Mouse (Mus musculus): ENCODE results near the gene Eepd1.
A peak's percentile ranks its signal among the peaks of the same experiment; 100 is the strongest.

The Eepd1 gene

DNA sequence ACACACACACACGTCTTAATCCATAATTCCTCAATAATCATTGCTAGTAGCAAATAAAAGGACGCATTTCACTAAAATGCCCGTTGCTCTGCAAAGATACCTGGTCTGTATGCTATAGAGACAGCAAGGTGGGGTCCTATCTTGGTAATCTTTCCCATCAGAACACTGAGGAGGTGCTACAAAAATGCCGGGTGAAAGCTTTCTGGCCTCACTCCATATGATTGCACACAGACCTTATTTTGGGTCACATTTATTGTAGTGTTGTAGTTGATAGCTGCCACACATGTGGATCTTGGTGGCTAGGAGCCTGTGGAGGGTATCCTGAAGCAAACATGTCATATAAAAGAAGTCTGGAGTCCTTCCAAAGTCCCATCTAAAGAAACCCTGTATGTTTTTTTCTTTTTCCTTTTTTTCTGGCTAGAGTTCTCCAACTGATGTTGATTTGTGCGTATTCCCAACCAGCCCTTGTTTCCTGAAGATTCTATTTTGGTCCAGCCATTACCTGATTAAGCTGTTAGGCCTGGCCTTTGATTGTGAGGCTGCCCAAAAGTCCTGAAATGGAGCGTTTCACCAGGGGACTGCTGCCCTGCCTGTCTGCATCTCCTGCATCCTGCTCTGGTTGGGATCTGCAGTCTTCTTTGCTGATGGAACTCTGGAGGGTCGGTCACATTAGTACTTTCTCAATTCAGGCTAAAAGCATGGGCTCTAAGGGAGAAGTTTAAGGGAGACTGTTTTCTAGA, 8.0 kb downstream of the Eepd1 start:
- no peak for DNase-seq (ENCODE audit: low spot score)

DNA sequence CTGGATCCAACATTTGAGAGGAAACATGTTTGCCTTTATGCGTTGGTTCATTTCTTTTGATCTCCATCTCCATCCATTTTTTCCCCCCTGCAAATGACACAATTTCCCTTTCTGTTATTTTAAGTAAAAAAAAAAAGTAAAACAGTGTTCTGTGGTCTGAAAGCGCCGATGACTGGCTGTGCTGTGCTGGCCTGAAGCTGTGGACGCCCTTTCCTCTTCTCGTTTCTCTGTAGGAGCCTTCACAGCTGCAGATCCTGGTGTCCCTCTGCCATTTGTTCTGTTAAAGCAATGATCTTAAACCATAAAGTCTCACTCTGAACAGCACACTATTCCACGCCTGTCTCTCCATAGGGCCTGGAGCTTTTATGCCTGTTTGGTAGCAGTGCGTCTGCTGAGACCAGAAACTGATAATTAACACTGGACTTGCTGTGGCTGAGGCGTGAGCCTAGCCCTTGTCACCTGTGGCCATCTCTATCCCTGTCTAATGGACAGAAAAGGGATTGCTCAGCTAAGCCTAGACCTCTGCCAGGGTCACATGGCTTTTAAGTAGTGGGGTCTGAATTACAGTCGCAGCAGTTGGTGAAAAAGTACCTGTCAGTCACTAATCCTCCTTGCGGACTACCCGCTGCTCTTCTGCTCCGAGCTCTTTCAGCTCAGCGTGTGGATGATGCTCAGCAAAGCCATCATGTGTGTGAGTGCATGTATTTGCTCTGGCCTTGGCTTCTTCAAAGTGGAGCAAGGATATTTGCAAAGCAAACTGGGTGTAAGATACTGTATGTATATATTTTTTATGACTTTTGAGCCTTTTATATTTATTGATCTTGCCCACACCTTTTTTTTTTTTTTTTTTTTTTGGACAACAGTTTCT, 9.2 kb downstream of the Eepd1 start:
- DNase-seq (ENCODE audit: low spot score), result no peak

DNA sequence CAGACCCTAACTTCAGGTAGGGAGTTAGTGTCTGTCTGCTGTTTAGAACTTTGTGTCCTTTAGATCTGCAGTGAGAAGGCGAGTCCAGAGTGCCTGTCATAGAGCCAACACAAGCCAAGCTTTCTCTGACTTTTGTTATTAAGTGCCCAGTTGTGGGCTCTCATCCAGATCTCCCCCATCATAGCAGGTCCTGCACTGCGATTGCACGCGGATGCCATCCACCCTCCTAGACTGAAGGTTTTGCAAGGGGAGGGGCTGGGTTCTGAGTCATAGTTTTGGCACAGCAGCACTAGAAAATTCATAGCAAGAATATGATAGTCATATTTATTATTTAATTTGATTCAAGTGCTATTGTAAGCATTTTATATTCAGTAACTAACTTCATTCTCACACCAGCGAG, 12.6 kb downstream of the Eepd1 start:
- peak; percentile 36 for DNase-seq (ENCODE audit: low spot score)

DNA sequence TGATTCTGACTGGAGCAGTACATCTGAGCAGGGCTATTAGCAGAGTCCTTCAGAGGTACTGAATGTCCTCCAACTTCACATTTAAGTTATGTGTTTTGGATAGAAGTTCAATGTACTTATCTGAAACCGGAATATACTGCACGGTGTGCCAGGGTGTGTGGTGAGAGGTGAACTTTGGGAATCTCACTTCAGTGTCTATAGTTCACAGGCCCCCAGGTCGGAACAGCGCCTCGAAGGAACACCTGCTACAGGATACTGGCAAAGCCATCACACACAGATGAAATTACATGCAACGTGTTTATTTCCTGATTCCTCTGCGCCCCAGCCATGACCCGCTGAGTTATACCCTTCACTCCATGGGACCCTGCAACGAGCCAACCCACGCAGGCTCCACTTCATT, 14.3 kb downstream of the Eepd1 start:
- no peak for DNase-seq (ENCODE audit: low spot score)

DNA sequence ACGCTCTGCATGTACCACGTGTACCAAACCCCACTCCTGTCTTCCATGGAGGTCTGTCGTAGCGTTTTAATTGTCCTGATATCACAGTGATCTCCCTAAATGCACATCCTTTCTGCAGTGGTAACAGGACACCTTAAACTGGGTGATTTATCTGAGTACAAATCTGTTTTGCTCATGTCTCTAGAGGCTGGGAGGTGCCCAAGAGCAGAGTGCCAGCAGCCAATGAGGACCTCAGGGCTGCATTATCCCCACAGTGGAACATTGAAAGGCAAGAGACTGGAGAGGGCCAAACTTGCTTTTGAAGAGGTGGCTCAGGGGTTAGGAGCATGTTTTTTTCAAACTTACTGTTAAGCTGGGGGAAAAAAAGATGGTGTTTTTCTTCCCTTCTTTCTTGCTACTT, 14.8 kb downstream of the Eepd1 start:
- no peak for DNase-seq (ENCODE audit: low spot score)

DNA sequence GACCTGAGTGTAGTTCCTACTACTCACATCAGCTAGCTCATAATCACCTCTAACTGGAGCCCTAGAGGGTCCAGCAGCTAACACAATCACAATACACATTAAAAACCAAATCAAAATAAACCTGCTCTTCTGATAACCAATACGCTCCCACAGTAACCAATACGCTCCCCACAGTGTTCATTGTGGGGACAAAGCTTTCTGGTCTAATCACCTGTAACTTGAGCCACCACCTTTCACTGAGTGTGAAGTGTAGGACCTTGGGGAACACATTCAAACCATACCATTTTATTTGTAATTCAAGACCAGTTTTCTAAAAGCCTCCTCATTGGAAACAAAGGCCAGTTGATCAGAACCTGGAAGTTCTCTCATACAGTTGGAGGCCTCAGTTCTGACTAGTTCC, 15.4 kb downstream of the Eepd1 start:
- no peak for DNase-seq (ENCODE audit: low spot score)

DNA sequence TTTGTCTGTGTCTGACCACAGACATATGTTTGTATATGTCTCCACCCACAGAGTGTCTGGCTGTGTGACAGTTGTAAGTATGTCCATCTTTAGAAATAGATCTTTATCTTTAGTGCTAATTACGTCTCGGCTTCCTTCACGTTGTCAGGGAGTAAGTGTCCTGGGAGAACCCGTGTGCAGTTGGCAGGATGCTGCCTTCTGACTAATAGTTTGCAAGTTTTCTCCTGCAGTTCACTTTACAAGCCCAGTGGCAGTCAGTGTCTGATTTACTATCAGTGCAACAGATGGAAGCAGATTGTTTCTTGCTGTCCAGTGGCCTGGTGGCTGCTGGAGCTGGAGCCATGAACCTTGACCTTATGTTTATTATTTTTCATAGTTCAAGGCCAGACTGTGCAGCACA, 17.4 kb downstream of the Eepd1 start:
- DNase-seq (ENCODE audit: low spot score), result peak; percentile 59

DNA sequence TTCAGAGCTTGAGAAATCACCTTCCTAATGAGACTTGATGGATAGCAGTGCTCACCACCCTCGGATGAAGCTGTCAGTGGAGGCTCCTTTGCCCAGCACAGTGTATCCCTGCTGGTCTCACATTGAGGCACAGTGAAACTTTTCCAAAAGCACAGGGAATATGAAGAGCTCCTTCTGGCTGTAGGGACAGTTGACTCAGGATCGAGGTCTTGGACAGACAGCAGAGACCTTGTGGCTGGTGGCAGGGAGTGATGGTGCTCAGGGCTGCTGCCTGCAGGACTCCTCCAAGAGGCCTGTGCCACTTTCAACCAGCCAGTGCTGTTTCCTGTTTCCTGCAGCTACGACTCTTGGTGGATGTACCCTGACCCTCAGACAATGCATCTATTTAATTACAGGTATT, 18.0 kb downstream of the Eepd1 start:
- DNase-seq (ENCODE audit: low spot score), result no peak

DNA sequence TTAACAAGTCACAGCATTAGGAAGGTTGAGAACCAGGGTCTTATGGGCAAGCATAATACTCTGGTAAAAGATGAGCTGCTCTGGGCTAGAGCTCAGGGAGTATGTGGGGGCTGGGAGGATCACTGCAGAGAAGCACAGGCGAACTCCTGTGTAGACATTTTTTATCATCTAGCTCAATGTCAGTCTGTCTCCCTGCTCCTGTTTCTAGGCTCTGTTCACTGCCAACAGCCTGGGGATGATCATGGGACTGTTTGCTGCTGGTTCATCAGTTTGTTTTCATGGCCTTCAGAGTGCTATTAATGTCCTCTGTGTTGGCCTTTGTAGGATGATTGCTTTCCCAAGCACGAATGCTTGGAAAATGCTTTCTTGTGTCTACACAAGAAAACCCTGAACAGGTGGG, 18.7 kb downstream of the Eepd1 start:
- DNase-seq (ENCODE audit: low spot score), result no peak

DNA sequence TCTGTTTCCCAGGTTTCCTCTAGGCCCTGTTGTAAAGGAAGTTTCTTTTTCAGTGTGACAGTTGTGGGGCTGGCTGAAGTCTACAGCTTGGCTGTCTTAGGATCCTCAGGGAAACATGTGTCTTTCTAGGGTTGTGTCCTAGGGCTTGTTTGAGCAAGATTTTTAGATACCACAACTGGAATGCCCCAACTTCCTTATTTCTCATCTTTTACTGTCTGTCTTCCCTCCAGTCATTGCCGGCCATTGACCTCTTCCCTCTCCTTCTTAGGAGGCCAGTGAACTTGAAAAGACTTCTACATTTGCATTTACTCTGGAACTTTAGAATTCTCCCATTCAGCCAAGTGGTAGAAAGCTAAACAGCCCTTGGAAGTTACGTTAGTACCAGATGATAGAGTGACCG, 27.5 kb downstream of the Eepd1 start:
- no peak for DNase-seq (ENCODE audit: low spot score)

DNA sequence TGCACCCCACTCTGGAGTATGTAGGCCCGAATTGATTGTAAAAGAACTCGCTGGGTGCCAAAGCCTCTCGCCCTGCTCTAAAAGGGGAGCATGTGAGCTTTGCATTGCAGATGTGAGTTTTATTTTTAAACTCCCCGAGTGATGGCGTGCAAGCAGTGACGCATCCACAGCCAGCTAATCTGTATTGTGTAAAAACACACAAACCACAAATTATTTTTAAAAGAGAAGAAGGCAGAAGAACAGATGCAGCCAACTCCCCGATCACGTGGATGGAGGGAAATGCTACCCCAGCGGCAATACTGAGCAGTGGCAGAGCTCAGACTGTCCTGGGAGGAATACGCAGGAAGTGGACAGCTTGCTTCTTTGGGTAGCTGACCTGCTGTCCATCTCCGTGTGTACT, 29.2 kb downstream of the Eepd1 start:
- DNase-seq (ENCODE audit: low spot score), result no peak

DNA sequence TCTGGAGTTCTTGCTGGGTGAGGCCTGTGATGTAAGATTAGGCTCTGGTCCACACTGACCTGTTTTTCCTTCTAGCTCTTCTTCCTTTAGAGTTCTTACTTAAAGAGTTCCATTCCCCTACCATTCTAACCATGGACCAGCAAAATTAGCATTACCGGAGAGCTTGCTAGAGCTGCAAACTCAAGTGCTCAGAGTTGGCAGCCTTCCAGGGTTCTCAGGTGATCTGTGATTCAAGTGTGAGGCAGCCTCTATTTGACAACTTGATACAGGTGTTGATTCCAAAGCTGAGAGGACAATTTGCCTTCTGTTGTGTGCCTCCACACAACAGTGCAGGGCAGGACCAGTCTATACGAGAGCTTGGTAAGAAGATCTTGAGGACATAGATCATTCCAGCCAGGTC, 31.7 kb downstream of the Eepd1 start:
- no peak for DNase-seq (ENCODE audit: low spot score)

DNA sequence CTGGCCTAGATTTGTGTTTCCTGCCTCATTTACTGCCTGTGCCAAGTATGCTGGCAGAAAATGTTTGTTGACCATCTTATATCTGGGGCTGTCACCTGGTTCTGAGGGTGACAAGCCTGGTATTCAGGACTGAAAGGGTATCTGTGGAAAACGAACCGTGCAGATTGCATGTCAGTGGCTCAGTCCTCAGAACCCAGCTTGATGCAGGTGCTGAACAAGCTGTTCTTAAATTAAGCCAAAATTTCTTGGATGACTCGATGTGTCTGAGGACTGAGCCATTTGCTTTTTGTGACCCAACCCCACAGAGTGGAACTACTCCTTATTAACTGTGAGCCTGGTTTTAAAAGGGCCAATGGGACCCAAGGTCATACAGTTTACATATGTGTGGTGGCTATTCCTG, 32.2 kb downstream of the Eepd1 start:
- DNase-seq (ENCODE audit: low spot score), result no peak

DNA sequence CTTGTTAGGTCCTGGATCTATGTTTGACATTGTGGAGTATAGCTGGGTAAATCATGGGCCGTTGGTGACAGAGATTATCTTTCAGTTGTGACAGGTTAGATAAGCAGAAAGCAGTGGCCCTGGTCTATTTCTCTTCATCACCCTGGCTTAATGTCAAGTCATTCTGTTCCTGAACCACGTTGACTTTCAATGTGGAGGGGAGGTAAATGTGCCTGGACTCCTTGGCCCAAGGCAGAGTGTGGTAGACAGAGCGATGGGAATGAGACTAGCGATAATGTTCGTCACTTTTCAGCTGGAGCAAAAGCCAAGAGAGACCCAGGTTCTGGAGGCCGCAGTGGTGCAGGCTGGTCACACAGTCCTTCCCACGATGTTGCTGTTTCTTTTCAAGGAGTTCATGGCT, 35.3 kb downstream of the Eepd1 start:
- DNase-seq (ENCODE audit: low spot score), result no peak

DNA sequence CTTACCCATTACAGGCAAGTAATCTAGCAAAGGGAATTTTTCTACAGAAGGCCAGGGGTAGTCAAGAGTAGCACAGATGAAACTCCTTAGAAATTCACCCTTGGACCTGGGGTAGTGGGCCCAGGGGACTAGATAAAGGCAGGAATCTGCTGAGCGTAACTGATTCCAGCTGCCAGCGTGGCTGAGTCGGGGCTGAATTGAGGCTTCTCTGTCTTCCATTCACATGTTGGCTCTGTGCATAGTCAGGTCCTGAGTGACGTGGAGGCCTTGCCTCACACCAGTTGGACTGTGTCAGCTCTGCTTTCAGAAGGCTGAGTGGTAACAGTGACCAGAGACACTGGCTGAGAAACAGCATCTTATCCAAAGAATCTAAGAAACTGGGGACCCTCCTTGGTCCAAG, 36.6 kb downstream of the Eepd1 start:
- DNase-seq (ENCODE audit: low spot score), result no peak

DNA sequence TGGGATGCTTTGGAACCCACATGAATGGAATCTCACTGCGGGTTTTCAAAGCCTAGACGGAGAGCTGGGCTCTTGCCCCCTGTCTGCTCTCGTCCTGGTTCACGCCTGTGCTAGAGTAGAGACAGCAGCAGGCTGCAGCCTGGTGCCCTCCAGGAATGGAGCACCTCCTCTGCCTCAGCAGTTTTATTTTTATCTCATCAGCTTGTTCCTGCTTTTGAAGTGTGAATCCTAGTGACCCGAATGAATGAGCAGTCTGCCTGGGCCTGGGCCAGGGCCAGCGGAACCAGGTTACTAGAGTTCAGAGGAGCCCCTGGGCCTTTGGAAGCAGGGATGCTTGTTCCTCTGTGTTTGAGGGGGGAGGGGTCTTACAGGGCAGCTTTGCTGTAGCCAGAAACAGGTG, 37.8 kb downstream of the Eepd1 start:
- no peak for DNase-seq (ENCODE audit: low spot score)

DNA sequence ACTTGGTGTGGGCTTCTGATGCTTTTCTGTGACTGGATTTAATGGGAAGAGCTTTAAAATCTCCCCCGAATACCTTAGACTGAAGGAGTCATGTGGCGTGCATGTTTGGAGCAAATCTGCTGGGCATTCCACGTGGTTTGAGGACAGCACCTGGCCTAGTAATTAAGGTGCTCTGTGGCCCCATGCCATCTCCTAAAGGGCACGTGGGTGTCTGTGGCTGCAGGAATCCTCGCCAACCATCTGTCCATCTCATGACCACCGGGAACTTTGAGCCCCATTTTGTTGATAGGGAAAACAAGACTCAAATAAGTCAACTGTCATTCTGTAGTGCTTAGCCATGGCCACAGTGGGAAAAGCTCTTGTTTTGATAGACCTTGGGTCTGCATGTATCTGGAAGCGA, 39.5 kb downstream of the Eepd1 start:
- DNase-seq (ENCODE audit: low spot score), result no peak

DNA sequence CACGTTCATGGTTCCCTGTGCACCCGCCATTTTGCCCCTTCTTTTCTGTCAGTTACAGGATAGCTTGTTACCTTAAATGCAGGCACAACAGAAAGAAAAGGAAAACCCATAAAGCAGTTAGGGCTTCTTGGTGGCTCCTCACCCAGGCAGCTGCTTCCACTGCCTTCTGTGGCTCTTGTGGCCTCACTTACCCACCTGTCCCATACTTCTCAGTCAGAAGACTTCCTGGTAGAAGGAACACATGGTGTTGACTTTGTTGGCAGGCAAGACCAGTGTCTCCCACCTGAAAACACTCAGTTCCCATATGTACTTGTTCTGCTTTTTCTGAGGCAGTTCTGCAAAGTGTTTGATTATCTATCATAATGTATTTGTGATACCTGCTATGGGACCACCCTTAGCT, 40.5 kb downstream of the Eepd1 start:
- DNase-seq (ENCODE audit: low spot score), result no peak

DNA sequence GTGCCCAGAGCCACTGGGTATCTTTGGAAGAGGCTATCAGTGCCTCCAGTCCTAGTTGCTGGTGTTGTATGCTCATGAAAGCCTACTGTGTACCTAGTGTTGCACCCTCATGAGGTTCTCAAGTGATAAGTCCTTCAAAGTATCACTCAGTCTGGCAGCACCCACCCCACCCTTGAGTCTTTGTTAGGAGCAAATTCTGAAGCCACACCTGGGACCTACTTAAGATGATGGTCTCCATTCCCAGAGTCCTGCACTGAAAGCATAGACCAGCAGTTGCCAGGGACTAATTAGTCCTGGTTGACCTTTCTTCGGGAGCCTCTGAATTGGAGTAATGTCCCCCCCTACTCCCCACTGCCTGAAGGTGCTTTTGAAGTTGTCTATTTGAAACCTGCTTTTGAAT, 45.2 kb downstream of the Eepd1 start:
- DNase-seq (ENCODE audit: low spot score), result no peak

DNA sequence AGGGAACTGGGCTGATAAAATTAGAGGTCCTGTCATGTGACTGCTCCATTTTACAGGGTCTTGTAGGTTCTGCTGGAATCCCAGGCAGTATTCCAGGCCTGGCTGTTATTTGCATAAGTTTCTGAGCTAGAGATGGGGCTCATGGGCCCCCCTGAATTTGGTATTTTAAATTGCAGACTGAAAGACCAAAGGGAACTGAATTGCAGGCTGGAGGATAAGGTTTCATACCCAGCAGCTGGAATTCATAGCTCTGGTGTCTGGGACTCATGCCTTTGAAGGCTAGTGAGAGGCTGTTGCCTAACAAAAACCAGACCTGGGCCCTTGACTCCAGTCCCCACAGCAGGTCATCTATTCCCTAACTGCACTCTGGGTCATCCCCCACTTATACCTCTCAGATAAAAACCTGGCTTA, 45.6 kb downstream of the Eepd1 start:
- no peak for DNase-seq (ENCODE audit: low spot score)

DNA sequence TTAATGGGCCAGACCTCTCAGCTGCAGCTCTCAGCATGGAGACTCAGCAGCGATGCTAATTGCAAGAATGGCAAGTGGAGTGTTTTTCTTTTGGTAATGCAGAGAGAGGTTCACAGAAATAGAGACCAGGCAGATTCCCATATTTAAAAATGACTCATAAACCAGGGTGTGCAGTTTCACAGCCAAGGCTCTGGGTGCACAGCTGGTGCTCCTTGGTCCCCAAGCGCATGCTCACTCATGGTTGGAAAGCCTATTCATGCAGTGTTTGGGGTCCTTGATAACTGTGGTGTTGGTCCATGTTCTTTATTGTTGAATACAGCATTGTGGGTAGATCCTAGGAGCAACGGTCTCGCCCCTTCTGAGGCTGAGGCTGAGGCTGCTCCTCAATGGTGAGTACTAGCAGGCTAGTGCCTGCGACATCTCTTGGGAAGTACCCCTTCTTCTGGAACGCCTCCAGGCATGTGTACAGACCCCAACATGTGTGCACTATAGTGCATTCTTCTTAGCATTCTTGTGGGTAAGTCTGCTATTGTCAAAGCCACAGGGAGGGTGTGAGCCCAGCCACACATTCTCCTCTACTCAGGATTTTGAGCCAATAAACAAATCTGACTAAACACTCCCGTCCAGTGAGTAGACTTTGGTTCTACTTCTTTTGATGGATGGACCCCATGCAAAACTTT, 46.2 kb downstream of the Eepd1 start:
- no peak for DNase-seq (ENCODE audit: low spot score)

DNA sequence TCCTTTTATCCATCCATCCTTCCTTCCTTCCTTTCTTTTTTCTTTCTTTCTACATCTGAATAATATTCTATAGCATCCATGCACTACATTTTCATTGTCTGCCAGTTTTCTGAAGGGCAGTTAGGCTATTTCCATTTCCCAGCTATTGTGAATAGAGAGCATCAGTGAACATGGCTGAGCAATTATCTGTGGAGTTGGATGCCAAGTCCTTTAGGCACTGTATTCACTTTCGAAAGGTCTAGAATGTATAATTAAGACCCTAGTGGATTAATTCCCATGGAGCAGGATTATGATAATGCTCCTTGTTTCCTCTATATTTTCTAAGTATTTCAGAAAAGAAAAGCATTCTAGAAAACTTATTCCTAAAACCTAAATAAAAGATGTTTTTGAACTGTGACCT, 50.3 kb downstream of the Eepd1 start:
- no peak for DNase-seq (ENCODE audit: low spot score)

DNA sequence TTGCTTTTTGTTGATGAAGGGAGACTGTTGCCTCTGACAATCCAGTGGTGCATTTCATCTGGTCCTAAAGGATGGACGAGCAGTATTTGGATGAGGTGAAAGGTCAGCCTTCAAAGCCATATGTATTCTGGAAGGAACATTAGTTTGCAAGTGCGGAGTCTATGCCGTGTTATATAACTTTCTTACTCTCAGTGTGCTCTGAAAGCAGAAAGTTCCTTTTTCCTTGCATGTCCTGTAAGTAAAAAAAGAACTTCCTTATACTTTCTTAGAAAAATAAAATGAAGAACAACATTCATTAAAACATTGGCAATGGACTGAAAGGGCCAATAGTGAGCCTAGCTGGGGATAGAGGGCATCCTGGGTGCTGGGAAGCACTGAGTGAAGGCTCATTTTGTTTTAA, 50.8 kb downstream of the Eepd1 start:
- DNase-seq (ENCODE audit: low spot score), result no peak
